Mouse (Mus musculus): Measurements from ENCODE around the gene Dnaja3.
A peak's percentile ranks its signal among the peaks of the same experiment; 100 is the strongest.

Dnaja3 gene

GRCm38 (mm10) chr16:4639831-4640237 is at the start of gene Dnaja3, which contains the start of gene Vasn:
Dnaja3 (plus strand) TSS chr16:4639989.
Vasn (plus strand) TSS chr16:4639941.
- peak; percentile 58 for DNase-seq (ENCODE audit: low spot score)

GRCm38 (mm10) chr16:4590236-4590635 is 49.6 kb upstream of the Dnaja3 start:
- no peak for DNase-seq (ENCODE audit: low spot score)

- no peak for DNase-seq (ENCODE audit: low spot score)
Measured at GRCm38 (mm10) chr16:4592909-4593875, 46.6 kb upstream of the Dnaja3 start.

- no peak for DNase-seq (ENCODE audit: low spot score)
Measured at GRCm38 (mm10) chr16:4593971-4594813, 45.6 kb upstream of the Dnaja3 start, which contains the start of gene Glis2. Glis2 (plus strand) TSS chr16:4594713.

GRCm38 (mm10) chr16:4594814-4595526 is 44.8 kb upstream of the Dnaja3 start:
- DNase-seq (ENCODE audit: low spot score) = no peak

GRCm38 (mm10) chr16:4595527-4595963 is 44.2 kb upstream of the Dnaja3 start:
- DNase-seq (ENCODE audit: low spot score) = no peak

GRCm38 (mm10) chr16:4596141-4596728 is 43.6 kb upstream of the Dnaja3 start:
- DNase-seq (ENCODE audit: low spot score) = no peak

- no peak for DNase-seq (ENCODE audit: low spot score)
Measured at GRCm38 (mm10) chr16:4596836-4597235, 43.0 kb upstream of the Dnaja3 start.

- DNase-seq (ENCODE audit: low spot score) = no peak
Measured at GRCm38 (mm10) chr16:4597296-4597695, 42.5 kb upstream of the Dnaja3 start.

GRCm38 (mm10) chr16:4598041-4598440 is 41.7 kb upstream of the Dnaja3 start:
- DNase-seq (ENCODE audit: low spot score) = no peak

GRCm38 (mm10) chr16:4598891-4599543 is 40.8 kb upstream of the Dnaja3 start:
- peak; percentile 7 for DNase-seq (ENCODE audit: low spot score)

GRCm38 (mm10) chr16:4599616-4600015 is 40.2 kb upstream of the Dnaja3 start:
- DNase-seq (ENCODE audit: low spot score) = no peak

GRCm38 (mm10) chr16:4600701-4601310 is 39.0 kb upstream of the Dnaja3 start:
- no peak for DNase-seq (ENCODE audit: low spot score)

- no peak for DNase-seq (ENCODE audit: low spot score)
Measured at GRCm38 (mm10) chr16:4602189-4602588, 37.6 kb upstream of the Dnaja3 start.

- DNase-seq (ENCODE audit: low spot score) = no peak
Measured at GRCm38 (mm10) chr16:4602766-4603452, 36.9 kb upstream of the Dnaja3 start.

GRCm38 (mm10) chr16:4603453-4603837 is 36.3 kb upstream of the Dnaja3 start:
- DNase-seq (ENCODE audit: low spot score) = no peak

GRCm38 (mm10) chr16:4604293-4604837 is 35.4 kb upstream of the Dnaja3 start:
- no peak for DNase-seq (ENCODE audit: low spot score)

GRCm38 (mm10) chr16:4605514-4606131 is 34.2 kb upstream of the Dnaja3 start:
- no peak for DNase-seq (ENCODE audit: low spot score)

GRCm38 (mm10) chr16:4606431-4607084 is 33.2 kb upstream of the Dnaja3 start:
- no peak for DNase-seq (ENCODE audit: low spot score)

Data from urinary bladder, postnatal 10 days (tissue).